Mouse (Mus musculus) lung, adult 2 months (tissue): ENCODE data around the gene Capn10. TPM values are rescaled to one million over a fixed set of nuclear protein-coding genes. Genes with fewer than 3 reads are reported as not detected.
A peak's percentile ranks its signal among the peaks of the same experiment; 100 is the strongest.
"Not testable (repeated sequence)": the region's sequence is repeated elsewhere in the genome, so short reads cannot be mapped to it uniquely, and the experiment has no call there.

Experiments used
- DNase-seq: peaks from one replicate; pipeline ENCODE4 v3.0.0; 2022
- H3K4me1 ChIP-seq: fragments of 200-500 bp; 2 replicates; pipeline ENCODE4 v1.6.1; 2011; ENCODE audit warnings: low read length; ENCODE audit not compliant: control insufficient read depth, insufficient read depth
- H3K4me3 ChIP-seq: fragments of 200-500 bp; replicated peaks from 2 replicates; pipeline ENCODE3; 2011; ENCODE audit warnings: low read depth, mild to moderate bottlenecking, control low read depth, low read length; ENCODE audit errors: extremely low read depth
- CTCF ChIP-seq: fragments of 200-500 bp; IDR thresholded peaks from 2 replicates; pipeline ENCODE4 v1.5.1; 2011; ENCODE audit warnings: mild to moderate bottlenecking, low read length, control low read depth; ENCODE audit not compliant: insufficient read depth
- POLR2A ChIP-seq: fragments of 200-500 bp; IDR thresholded peaks from 2 replicates; pipeline ENCODE4 v1.6.1; 2011; ENCODE audit warnings: low read depth, mild to moderate bottlenecking, control low read depth, low read length, borderline replicate concordance; ENCODE audit errors: extremely low read depth
- WGBS: fragments of 180-500 bp; shearing (Covaris S2); methylation state at CpG from one replicate; pipeline ENCODE4 v1.1.7; 2018; 5-methylcytosine and 5-hydroxymethylcytosine counted together
- polyA plus RNA-seq: library from polyadenylated mRNA; depleted of rRNA; stranded (reverse); fragments of >200 nt; gene quantifications from 2 replicates; pipeline ENCODE4 v1.2.3, GENCODE M21; 2012

The Capn10 gene
- polyA plus RNA-seq, 1 experiment: 27.3 TPM

DNA sequence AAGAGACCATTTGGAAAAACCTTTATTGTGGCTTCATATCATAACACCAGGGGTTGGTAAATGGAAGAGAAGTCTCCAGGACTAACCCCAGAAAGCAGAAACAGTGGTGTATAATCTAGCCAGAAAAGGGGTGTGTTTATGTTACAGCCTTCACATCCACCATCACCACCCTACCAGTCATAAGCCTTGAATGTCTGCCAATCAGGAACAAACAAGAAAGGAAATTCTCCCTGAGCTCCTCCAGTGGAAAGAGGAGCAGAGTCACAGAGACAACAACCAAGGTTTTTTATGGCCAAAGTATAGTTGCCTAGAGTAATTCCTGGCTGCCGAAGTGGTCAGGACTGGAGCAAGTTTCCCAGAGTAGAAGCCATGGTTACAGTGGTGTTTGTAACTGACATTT is 24.8 kb downstream of the Capn10 start:
- Histone ChIP-seq H3K4me3 (no peak overlapping the region), H3K4me1 (no peaks in the 10 kb centered on the region; the same call in 1 of the 2 replicates)
- DNase-seq: no peak
- 42% methylated on average over 1 of the region's 1 CpGs for WGBS
- TF ChIP-seq POLR2A (no peak), CTCF (no peak)

GRCm38 (mm10) chr1:92970791-92971190 is 36.6 kb downstream of the Capn10 start:
- H3K4me1 ChIP-seq, H3K4me3 ChIP-seq, DNase-seq: not testable (repeated sequence)
- WGBS: 89% methylated on average over 6 of the region's 6 CpGs

- TF ChIP-seq POLR2A (no peak), CTCF (no peak)
- DNase-seq: no peak
- Histone ChIP-seq H3K4me3 (no peak overlapping the region), H3K4me1 (no peaks in the 10 kb centered on the region; the same call in 1 of the 2 replicates)
- 69% methylated on average over 7 of the region's 7 CpGs for WGBS
Observed at GRCm38 (mm10) chr1:92971879-92972795, 38.0 kb downstream of the Capn10 start.

- Histone ChIP-seq H3K4me3 (peak overlapping the region; percentile 21), H3K4me1 (no peaks in the 10 kb centered on the region; the same call in 1 of the 2 replicates)
- TF ChIP-seq CTCF (no peak), POLR2A (0 out of 2 replicates have a peak, but pooled peaks have one; percentile 12)
- DNase-seq: no peak
- 30% methylated on average over 1 of the region's 1 CpGs for WGBS
Observed at GRCm38 (mm10) chr1:92972854-92973253, 38.7 kb downstream of the Capn10 start.

DNA sequence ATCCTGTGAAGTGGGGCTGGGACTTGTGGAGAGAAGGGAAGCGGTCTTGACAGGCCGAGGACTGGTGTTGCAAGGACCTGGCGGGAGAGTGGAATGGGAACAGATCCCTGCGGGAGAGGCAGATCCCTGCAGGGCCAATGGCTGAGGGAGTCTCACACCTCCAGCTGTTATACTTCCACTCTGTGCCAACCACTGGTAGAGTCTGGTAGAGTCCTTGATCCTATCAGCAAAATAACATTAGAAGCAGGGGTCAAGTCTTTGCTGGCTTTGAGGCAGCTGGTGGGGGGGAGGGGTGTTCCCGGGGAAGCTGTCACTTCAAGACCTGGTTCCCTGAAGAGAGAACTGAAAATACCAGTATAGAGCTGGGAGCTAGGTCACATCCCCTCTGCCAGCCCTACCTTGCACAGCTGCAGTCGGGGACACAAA is 42.0 kb downstream of the Capn10 start:
- 37% methylated on average over 6 of the region's 6 CpGs for WGBS
- H3K4me3 ChIP-seq: no peak overlapping the region
- DNase-seq: no peak

GRCm38 (mm10) chr1:92978645-92979044 is 44.5 kb downstream of the Capn10 start:
- Histone ChIP-seq H3K4me1 (peaks cover 9% of the 10 kb centered on the region), H3K4me3 (no peak overlapping the region)
- no peak for TF ChIP-seq CTCF
- no peak for TF ChIP-seq POLR2A
- WGBS: 39% methylated on average over 7 of the region's 7 CpGs
- DNase-seq: no peak

More for the DNA sequence above, 42.0 kb downstream of the Capn10 start:
- peaks cover 7% of the 10 kb centered on the region for H3K4me1 ChIP-seq
- no peak for TF ChIP-seq CTCF
- TF ChIP-seq POLR2A: no peak

DNA sequence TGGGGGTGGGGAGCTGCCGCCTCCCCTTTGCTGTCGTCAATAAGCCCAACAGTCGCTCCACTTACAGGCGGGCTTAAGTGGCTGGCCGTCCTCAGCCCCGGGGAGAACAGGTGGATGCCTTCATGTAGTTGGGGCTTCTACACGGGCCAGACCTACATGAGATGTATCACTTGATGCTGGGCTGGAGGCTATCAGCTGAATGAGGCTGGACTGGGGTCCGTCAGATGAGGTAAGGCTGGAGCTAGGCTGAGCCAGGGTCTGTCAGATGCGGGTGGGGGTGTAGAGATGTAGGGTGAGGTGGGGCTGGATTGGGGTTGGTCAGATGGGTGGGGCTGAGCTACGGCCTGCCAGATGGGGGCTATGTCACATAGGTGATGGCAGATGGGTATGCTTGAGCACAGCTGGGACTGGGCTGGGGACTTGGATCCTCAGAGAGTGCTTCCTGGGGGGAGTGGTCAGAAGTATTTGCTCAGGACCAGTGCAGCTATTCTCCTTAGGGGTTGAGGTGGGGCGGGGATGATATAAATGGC is 45.0 kb downstream of the Capn10 start:
- no peak for TF ChIP-seq POLR2A
- no peak for TF ChIP-seq CTCF
- peaks cover 9% of the 10 kb centered on the region for H3K4me1 ChIP-seq
- DNase-seq: no peak
- H3K4me3 ChIP-seq: no peak overlapping the region
- WGBS: 31% methylated on average over 11 of the region's 11 CpGs

GRCm38 (mm10) chr1:92981056-92981845 is 47.1 kb downstream of the Capn10 start:
- no peak for TF ChIP-seq POLR2A
- TF ChIP-seq CTCF: no peak
- H3K4me1 ChIP-seq: peaks cover 9% of the 10 kb centered on the region
- DNase-seq: no peak
- WGBS: 61% methylated on average over 7 of the region's 7 CpGs
- H3K4me3 ChIP-seq: no peak overlapping the region

DNA sequence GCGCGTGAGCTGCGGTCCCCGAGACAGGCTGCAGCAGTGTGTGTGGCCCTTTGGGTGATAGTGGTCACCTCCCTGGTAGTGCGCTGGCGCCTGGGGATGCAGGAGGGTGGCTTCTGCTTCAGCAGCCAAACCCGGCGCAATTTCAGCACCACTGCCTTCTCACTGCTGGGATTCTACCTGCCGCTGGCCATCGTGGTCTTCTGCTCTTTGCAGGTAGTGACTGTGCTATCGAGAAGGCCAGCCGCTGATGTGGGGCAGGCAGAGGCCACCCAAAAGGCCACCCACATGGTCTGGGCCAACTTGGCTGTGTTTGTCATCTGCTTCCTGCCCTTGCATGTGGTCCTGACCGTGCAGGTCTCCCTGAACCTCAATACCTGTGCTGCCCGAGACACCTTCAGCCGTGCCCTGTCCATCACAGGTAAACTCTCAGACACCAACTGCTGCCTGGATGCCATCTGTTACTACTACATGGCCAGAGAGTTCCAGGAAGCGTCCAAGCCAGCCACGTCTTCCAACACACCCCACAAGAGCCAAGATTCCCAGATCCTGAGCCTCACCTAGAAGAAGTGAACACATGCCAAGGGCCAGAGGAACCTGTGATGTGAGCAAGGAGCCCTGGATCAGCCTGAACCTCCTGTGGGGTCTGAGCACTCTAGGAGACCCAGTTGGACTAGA is 48.9 kb downstream of the Capn10 start:
- TF ChIP-seq CTCF (no peak), POLR2A (no peak)
- WGBS: 89% methylated on average over 17 of the region's 17 CpGs
- Histone ChIP-seq H3K4me3 (no peak overlapping the region), H3K4me1 (peaks cover 9% of the 10 kb centered on the region)
- no peak for DNase-seq
